Mouse (Mus musculus) neural tube, embryonic 15.5 days (tissue): Measurements from ENCODE around the gene Skp1a. TPM values are rescaled to one million over a fixed set of nuclear protein-coding genes. Genes with fewer than 3 reads are reported as not detected.

ENCODE experiments used
- ATAC-seq: fragments of 200-750 bp; cut with Nextera tagmentation; 2 replicates; pipeline ENCODE4 v1.8.0; 2017; ENCODE audit warnings: mild to moderate bottlenecking, moderate TSS enrichment, moderate library complexity; ENCODE audit not compliant: low FRiP score
- H3K27ac ChIP-seq: fragments of 300-500 bp; sonication (generic); replicated peaks from 2 replicates; pipeline ENCODE4 v1.5.1; 2015; ENCODE audit warnings: mild to moderate bottlenecking, inconsistent platforms
- H3K27me3 ChIP-seq: fragments of 300-500 bp; sonication (generic); replicated peaks from 2 replicates; pipeline ENCODE4 v1.6.1; 2015; ENCODE audit warnings: inconsistent platforms
- H3K36me3 ChIP-seq: fragments of 300-500 bp; sonication (generic); 2 replicates; pipeline ENCODE4 v1.6.1; 2015; ENCODE audit warnings: inconsistent platforms
- H3K4me1 ChIP-seq: fragments of 300-500 bp; sonication (generic); 2 replicates; pipeline ENCODE4 v1.6.1; 2015; ENCODE audit warnings: inconsistent platforms
- H3K4me2 ChIP-seq: fragments of 300-500 bp; sonication (generic); 2 replicates; pipeline ENCODE4 v1.6.1; 2015; ENCODE audit warnings: inconsistent platforms, mild to moderate bottlenecking, moderate library complexity
- H3K4me3 ChIP-seq: fragments of 300-500 bp; sonication (generic); replicated peaks from 2 replicates; pipeline ENCODE4 v1.5.1; 2015; ENCODE audit warnings: mild to moderate bottlenecking, inconsistent platforms
- H3K9ac ChIP-seq: fragments of 300-500 bp; sonication (generic); replicated peaks from 2 replicates; pipeline ENCODE4 v1.6.1; 2015; ENCODE audit warnings: mild to moderate bottlenecking, inconsistent platforms
- H3K9me3 ChIP-seq: fragments of 300-500 bp; sonication (generic); replicated peaks from 2 replicates; pipeline ENCODE4 v1.6.1; 2016; ENCODE audit warnings: inconsistent platforms
- WGBS: fragments of 180-500 bp; shearing (Covaris S2); methylation state at CpG from one replicate; pipeline ENCODE4 v1.1.7; 2015; ENCODE audit warnings: mixed read lengths; 5-methylcytosine and 5-hydroxymethylcytosine counted together
- polyA plus RNA-seq: library from polyadenylated mRNA; unstranded; fragments of >200 nt; fragmentation: Nextera tagmentation; extraction: Ambion mirVana; gene quantifications from 2 replicates; pipeline ENCODE4 v1.2.1, GENCODE M21; 2015

Gene Skp1a
- polyA plus RNA-seq, 1 experiment from 2014 or later = 1,082 TPM

DNA sequence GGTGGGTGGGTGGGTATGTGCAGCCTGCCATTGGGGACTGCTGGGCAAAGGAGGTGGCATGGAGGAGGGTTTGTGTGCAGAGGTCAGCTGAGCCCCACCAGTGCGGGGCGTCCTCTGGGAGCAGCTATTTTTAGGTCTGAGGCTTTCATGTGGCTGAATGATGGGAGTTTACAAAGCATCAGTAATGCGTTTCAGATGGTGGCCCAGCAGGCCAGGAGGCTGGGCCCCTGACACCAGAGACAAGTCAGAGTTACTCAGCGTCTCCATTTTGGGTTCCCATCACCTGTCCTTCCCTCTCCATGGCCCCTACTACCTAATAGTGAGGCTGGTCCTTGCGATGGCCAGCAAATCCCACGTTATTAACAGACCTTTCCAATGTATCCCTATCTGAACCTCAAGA is 40.8 kb downstream of the Skp1a start:
- no peak overlapping the region for H3K9ac ChIP-seq
- H3K4me1 ChIP-seq = peaks cover 22% of the 10 kb centered on the region
- H3K9me3 ChIP-seq = no peaks in the 10 kb centered on the region
- no peak overlapping the region for H3K4me3 ChIP-seq
- WGBS = 66% methylated on average over 6 of the region's 6 CpGs
- no peaks in the 10 kb centered on the region for H3K27me3 ChIP-seq
- no peak overlapping the region for H3K27ac ChIP-seq
- ATAC-seq = no peak
- no peak overlapping the region for H3K4me2 ChIP-seq
- no peaks in the 10 kb centered on the region for H3K36me3 ChIP-seq

DNA sequence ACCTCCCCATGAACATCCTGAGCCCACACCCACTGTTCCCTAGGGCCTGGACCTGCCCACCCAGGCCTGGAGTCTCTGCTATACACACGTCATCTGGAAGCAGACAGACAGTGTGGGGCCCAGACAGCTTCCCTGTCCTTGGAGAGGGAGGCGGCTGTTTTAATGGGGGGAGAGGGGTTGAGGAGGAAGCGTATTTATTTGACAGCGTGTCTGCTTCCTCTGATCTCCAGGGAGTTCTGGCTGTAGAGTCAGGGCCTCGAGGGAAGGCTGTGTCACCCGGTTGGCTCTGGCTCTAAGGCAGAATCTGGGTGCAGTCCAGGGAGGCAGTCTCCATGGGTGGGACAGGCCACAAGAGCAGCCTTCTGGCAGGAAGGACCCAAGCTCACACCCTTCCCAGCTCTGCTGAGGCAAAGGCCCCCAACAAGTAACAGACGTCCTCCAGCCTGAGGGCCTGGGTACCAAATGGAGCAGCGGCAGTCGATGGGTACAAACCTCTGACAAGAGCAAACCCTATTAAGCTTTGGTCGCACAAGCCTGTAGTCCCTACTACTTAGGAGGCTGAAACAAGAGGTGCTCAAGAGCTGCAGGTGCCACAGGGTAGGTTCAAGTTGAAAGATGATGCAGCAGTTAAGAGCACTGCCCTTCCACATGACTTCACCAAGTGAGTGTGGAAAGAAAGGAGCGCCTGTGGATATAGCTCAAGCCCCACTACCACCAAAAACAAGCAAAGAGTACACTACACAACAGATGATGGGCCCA is 41.6 kb downstream of the Skp1a start:
- 76% methylated on average over 11 of the region's 11 CpGs for WGBS
- Histone ChIP-seq H3K27me3 (no peaks in the 10 kb centered on the region), H3K9ac (no peak overlapping the region), H3K4me1 (peaks cover 22% of the 10 kb centered on the region), H3K27ac (no peak overlapping the region), H3K9me3 (no peaks in the 10 kb centered on the region), H3K4me3 (no peak overlapping the region), H3K4me2 (no peak overlapping the region), H3K36me3 (no peaks in the 10 kb centered on the region)
- ATAC-seq = no peak

DNA sequence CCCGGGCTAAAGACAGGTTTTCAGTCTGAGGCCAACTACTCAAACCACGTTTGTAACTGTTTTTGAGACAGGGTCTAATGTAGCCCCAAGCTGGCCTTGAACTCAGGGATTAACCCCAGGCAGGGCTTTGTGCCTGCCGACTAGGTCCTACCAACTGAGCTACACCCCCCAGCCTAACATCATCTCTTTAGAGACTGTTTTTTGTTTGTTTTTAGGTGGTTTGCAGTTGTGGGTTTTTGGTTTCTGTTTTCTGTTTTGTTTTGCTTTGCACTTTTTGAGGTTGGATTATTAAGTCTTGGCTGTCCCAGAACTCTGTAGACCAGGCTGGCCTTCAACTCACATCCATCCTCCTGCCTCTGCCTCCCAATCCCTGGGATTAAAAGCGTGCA is 42.1 kb downstream of the Skp1a start:
- Histone ChIP-seq H3K4me2 (no peak overlapping the region), H3K27ac (no peak overlapping the region), H3K9ac (no peak overlapping the region), H3K27me3 (no peaks in the 10 kb centered on the region), H3K9me3 (no peaks in the 10 kb centered on the region), H3K36me3 (no peaks in the 10 kb centered on the region), H3K4me3 (no peak overlapping the region), H3K4me1 (peaks cover 19% of the 10 kb centered on the region)
- 86% methylated on average over 4 of the region's 4 CpGs for whole genome bisulfite sequencing
- no peak for ATAC-seq

GRCm38 (mm10) chr11:52274456-52275112 is 42.8 kb downstream of the Skp1a start:
- WGBS = 89% methylated on average over 20 of the region's 20 CpGs
- H3K4me3 ChIP-seq = no peak overlapping the region
- ATAC-seq = no peak

GRCm38 (mm10) chr11:52275366-52275765 is 43.6 kb downstream of the Skp1a start:
- H3K4me2 ChIP-seq = no peak overlapping the region
- no peaks in the 10 kb centered on the region for H3K27me3 ChIP-seq
- H3K4me1 ChIP-seq = peaks cover 19% of the 10 kb centered on the region
- 89% methylated on average over 8 of the region's 8 CpGs for WGBS
- H3K36me3 ChIP-seq = no peaks in the 10 kb centered on the region
- H3K4me3 ChIP-seq = no peak overlapping the region
- H3K9ac ChIP-seq = no peak overlapping the region
- H3K9me3 ChIP-seq = no peaks in the 10 kb centered on the region
- no peak for ATAC-seq
- no peak overlapping the region for H3K27ac ChIP-seq

More at GRCm38 (mm10) chr11:52274456-52275112, 42.8 kb downstream of the Skp1a start:
- Histone ChIP-seq H3K4me1 (peaks cover 19% of the 10 kb centered on the region), H3K4me2 (no peak overlapping the region), H3K27me3 (no peaks in the 10 kb centered on the region), H3K36me3 (no peaks in the 10 kb centered on the region), H3K27ac (no peak overlapping the region), H3K9me3 (no peaks in the 10 kb centered on the region), H3K9ac (no peak overlapping the region)

DNA sequence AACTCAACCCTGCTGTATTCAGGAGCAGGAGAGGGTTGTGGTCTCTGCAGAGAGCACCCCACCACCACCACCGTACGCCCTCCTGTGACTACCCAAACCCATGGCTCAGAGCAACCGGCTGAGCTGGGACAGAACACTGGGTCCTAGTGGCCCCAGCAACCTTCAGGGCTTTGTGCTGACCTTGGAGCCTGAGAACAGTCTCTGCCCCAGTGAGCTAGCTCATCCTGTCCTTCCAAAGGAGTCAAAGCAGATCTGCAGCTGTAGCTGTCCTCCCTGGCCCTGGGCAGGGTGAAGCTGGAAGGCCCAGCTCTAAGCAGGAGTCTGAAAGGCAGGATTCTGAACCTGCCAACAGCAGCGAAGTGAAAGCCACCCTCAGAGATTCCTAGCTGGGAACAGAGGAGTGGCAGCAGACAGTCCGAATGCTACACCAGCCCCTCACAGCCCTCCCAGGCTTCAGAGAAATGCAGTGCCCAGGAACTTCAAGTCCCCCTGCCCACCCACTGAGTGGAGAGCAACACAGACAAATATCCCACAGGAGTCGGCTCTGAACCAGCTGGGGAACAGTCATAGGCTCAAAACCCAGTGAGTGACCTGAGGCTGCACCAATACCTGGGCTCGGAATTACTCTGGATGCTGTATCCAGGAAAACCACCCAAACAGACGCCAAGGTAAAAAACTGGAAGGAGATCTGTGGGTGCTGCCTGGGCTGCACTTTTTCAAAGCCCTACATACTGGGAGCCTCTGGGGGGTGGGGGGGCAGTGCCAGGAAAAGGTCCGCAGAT is 44.2 kb downstream of the Skp1a start:
- WGBS = 88% methylated on average over 9 of the region's 9 CpGs
- H3K4me3 ChIP-seq = no peak overlapping the region
- no peaks in the 10 kb centered on the region for H3K36me3 ChIP-seq
- H3K9me3 ChIP-seq = no peaks in the 10 kb centered on the region
- H3K27ac ChIP-seq = no peak overlapping the region
- no peak overlapping the region for H3K4me2 ChIP-seq
- H3K9ac ChIP-seq = no peak overlapping the region
- H3K27me3 ChIP-seq = no peaks in the 10 kb centered on the region
- ATAC-seq = no peak
- H3K4me1 ChIP-seq = peaks cover 19% of the 10 kb centered on the region

DNA sequence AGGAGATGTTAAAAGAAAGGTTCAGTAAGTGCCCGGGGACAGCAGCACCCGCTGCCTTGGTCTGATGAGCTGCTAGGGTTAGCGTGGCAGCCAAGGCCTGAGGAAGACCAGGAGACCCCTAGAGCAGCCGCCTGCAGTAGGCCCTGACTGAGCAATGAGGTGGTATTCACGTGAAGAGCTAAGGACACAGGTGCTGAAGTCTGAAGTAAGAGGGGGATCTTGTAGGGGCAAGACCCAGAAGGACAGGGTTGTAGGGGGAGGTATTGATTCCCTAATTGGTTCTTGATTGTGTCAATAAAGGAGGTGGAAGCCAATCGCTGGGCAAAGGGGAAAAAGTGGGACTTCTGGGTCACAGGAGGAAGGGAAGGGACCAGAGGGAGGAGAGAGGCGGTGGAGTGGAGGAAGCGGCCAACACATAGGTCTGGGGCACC is 45.2 kb downstream of the Skp1a start:
- Histone ChIP-seq H3K4me1 (peaks cover 15% of the 10 kb centered on the region), H3K4me2 (no peak overlapping the region), H3K27me3 (peaks cover 3% of the 10 kb centered on the region; the same call in 1 of the 2 replicates), H3K36me3 (no peaks in the 10 kb centered on the region), H3K9ac (no peak overlapping the region), H3K4me3 (no peak overlapping the region), H3K9me3 (no peaks in the 10 kb centered on the region), H3K27ac (no peak overlapping the region)
- ATAC-seq = no peak
- WGBS = 93% methylated on average over 8 of the region's 8 CpGs

DNA sequence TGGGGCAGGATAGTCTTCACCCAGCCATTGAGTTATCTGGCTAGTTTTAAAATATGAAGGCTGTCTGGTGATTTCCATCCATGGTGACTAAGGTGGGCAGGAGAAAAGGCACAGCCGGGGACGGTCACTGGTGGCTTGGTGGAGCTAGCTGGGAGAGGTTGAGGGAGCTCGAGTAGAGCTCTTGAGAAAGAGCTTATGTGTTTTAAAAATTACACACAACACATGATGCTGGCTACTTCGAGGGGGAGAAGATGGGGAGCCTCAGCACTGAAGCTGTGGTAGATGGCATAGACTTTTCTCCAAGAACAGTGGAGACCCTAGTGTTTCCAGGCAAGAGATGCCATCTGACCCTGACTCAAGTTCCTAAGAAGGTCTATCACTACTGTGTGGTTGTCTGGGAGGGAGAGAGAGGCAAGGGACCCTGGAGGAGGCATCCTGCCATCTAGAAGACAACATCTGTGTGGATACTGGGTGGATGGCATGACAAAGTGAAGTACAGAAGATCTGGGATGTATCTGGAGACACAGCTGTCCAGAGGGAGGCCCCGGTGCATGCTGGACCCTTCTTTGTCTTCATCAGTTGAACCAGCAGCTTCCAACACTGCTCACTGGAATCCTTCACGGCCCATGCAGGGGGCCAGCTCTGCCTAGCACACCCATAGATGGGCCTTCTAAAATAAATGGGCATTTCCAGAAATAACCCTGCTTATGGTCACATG is 45.8 kb downstream of the Skp1a start:
- H3K4me2 ChIP-seq = no peak overlapping the region
- 94% methylated on average over 6 of the region's 6 CpGs for WGBS
- no peaks in the 10 kb centered on the region for H3K9me3 ChIP-seq
- H3K4me1 ChIP-seq = peaks cover 13% of the 10 kb centered on the region
- H3K27ac ChIP-seq = no peak overlapping the region
- no peak for ATAC-seq
- H3K27me3 ChIP-seq = peaks cover 4% of the 10 kb centered on the region; the same call in 1 of the 2 replicates
- H3K9ac ChIP-seq = no peak overlapping the region
- no peak overlapping the region for H3K4me3 ChIP-seq
- H3K36me3 ChIP-seq = no peaks in the 10 kb centered on the region

DNA sequence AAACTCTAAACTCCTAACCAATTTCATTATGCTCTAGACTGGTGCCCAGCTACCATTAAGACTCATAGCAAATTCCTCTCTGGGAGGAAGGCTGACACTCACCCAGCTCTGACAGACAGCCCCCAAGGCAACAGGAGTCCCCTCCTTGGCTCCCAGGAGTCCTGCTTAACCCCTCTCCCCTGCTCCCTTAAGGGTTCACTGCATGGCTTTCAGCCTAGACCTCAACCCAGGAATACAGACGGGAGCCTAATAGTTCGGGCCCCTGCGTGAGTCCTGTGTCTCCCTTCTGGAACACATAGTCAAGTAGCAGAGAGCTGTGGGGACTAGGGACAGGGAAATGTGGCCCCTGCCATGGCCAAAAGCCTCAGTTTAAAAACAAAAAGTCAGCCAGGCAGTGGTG is 46.4 kb downstream of the Skp1a start:
- Histone ChIP-seq H3K4me2 (no peak overlapping the region), H3K9ac (no peak overlapping the region), H3K36me3 (no peaks in the 10 kb centered on the region), H3K9me3 (no peaks in the 10 kb centered on the region), H3K27me3 (peaks cover 8% of the 10 kb centered on the region; the same call in 1 of the 2 replicates), H3K27ac (no peak overlapping the region), H3K4me1 (peaks cover 12% of the 10 kb centered on the region), H3K4me3 (no peak overlapping the region)
- 91% methylated on average over 3 of the region's 3 CpGs for WGBS
- no peak for ATAC-seq

GRCm38 (mm10) chr11:52278991-52279390 is 47.2 kb downstream of the Skp1a start:
- ATAC-seq = no peak
- Histone ChIP-seq H3K4me1 (peaks cover 16% of the 10 kb centered on the region), H3K9ac (no peak overlapping the region), H3K4me2 (no peak overlapping the region), H3K27me3 (peaks cover 12% of the 10 kb centered on the region; the same call in 1 of the 2 replicates), H3K9me3 (no peaks in the 10 kb centered on the region), H3K27ac (no peak overlapping the region), H3K4me3 (no peak overlapping the region), H3K36me3 (no peaks in the 10 kb centered on the region)
- WGBS = 91% methylated on average over 6 of the region's 6 CpGs

DNA sequence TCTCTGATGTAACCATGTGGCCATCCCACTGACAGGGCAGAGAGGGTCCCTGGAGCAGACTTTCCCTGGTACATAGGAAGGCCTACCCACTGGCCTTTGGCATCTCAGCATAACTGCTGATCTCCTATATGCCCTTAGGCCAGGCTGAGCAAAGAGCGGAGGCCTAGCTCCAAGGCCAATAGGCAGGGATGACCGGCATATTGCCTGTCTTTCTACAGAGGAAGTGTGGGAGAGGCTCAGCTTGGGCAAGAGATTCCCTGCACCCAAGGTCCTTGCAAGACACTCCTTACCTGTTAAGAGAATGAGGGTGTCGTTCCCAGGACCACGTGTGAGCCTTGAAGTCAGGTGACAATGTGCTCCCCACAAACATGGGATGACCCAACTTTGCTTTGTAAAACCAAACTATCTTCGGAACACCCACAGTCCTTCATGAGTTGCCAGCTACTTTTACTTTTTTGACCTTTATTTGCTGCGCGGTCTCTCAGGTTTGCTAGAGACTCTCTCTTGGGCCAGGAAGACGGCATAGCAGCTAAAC is 47.9 kb downstream of the Skp1a start:
- WGBS = 97% methylated on average over 8 of the region's 8 CpGs
- H3K9ac ChIP-seq = no peak overlapping the region
- no peak overlapping the region for H3K4me3 ChIP-seq
- no peak overlapping the region for H3K27ac ChIP-seq
- no peaks in the 10 kb centered on the region for H3K9me3 ChIP-seq
- no peak overlapping the region for H3K4me2 ChIP-seq
- no peak for ATAC-seq
- H3K36me3 ChIP-seq = no peaks in the 10 kb centered on the region
- peaks cover 22% of the 10 kb centered on the region for H3K4me1 ChIP-seq
- H3K27me3 ChIP-seq = peaks cover 16% of the 10 kb centered on the region
